Mouse (Mus musculus) left cerebral cortex, postnatal 4 days (tissue): ENCODE measurements around the gene Tnfrsf8. TPM values are rescaled to one million over a fixed set of nuclear protein-coding genes. Genes with fewer than 3 reads are reported as not detected.

Experiments used
- DNase-seq: peaks from one replicate; pipeline ENCODE4 v3.0.0-alpha.2; 2022
- intact Hi-C: fragments of 180-260 bp; cut with DNase I; formaldehyde crosslinking; loops from one replicate; pipeline ENCODE4 v1.15.1; 2025
- total RNA-seq, 2 experiments: library from RNA; stranded (reverse); gene quantifications; 2 replicates each; pipeline ENCODE4 v1.2.3; 2021

The Tnfrsf8 gene
- total RNA-seq, 2 experiments from 2014 or later = 0.38 to 1.3 TPM

DNA sequence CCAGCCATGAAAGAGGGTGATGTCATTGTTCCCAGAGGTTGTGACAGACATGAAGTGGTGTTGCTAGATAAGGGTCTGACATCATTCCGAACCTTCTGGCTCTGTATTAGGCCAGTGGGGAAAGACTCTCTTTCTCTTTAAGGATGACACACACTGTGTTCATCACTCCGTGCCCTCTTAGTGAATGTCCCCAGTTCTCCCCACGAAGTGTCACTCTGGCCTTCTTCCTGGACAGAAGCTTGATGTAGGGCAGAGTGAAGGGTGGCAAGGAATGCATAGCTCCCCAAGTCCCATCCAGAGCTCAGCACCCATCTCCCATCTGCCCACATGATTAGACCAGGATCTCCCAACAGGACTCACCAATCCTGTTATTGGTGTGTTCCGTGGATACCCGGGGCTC lies 41.0 kb downstream of the Tnfrsf8 start:
- intact Hi-C loops = loop anchor here (10.0 kb wide), 1 partner anchor 379 kb away; the partner anchor contains the start of gene Dhrs3
- DNase-seq = no peak

- no peak for DNase-seq
- intact Hi-C loops = loop anchor here (10.0 kb wide), 1 partner anchor 378 kb away; the partner anchor contains the start of gene Dhrs3
Measured at GRCm38 (mm10) chr4:145272763-145273162, 42.2 kb downstream of the Tnfrsf8 start.

DNA sequence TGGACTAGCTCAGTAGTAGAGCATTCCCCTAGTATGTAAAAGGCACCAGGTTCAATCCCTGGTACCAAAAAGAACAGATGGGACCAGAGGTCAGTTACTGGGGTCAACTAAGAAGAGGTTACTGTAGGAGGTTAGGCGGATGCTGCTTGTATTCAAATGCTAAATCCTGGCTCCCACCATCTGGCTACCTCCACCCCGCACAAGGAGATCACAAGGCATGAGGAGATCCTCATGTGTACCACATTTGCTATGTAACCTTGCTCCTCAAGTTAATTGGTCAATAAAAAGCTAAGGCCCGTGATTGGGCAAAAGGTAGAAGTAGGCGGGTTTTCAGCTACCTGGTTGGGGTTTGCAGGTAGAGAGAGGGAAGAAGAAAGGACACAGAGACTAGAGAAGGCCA lies 43.3 kb downstream of the Tnfrsf8 start:
- intact Hi-C loops = loop anchor here (10.0 kb wide), 1 partner anchor 377 kb away; the partner anchor contains the start of gene Dhrs3
- DNase-seq = no peak

DNA sequence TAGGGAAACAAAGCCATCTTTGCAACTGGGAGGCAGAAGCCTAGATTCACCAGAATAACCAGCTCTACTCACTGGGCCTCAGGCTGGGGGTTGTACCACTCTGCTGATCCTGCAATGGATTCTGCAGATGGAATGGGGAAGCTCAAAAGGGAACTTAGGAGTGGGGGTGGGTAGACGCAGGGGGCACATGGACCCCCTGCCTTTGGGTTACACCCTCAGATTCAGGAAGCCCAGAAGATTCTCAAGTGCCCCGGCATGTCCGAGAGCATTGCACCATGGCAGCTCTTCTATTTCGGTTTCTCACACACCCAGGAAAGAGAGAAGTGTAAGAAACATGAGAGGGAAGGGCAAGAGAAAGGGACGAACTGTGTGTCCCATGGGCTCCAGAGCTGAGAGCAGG lies 44.8 kb downstream of the Tnfrsf8 start:
- DNase-seq = no peak
- intact Hi-C loops = loop anchor here (10.0 kb wide), 1 partner anchor 375 kb away; the partner anchor contains the start of gene Dhrs3

DNA sequence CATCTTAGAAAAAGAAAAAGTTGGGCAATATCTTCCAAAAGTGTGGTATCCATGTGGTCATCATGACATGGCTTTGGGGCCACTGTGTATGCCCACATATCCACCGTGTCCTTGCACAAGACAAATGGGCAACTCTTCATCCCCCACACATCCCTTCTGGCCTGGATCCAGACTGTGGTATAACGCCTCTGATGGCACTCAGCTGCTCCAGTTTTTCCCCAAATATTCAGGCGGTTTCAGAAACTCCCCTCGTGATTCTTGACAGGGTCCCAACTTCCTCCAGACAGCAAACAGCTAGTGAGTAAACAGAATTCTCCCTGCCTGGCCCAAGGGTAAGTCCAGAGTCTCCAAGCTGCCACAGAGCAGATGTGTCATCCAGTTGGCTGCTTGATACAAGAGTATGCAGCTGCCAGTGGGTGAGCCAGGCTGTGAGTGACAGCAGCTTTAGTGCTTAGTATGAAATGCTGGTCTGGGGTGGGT lies 47.3 kb downstream of the Tnfrsf8 start:
- DNase-seq = no peak
- intact Hi-C loops = no loop called here

- intact Hi-C loops = no loop called here
- DNase-seq = no peak
Measured at GRCm38 (mm10) chr4:145266505-145266904, 48.5 kb downstream of the Tnfrsf8 start.

DNA sequence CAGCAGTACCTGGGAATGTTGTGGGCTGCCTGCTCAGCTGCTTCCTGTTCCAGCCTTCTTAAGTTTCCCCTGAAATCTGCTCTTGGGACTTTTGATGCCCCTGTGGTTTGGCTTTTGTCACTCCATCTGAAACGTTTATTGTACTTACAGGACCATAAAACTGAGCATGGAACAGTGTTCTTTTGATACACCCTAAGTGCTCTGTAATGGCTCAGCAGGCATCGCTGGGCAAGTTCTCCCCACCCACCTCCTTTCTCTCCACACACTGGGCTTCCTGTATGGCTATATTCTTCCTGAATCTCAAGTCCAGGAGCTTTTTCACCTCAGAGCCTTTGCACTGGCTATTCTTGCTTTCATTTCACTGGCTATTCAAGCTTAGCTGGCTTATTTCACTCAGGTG lies 50.2 kb downstream of the Tnfrsf8 start:
- no peak for DNase-seq
- intact Hi-C loops = no loop called here

- DNase-seq = no peak
- intact Hi-C loops = no loop called here
Measured at GRCm38 (mm10) chr4:145263583-145263982, 51.4 kb downstream of the Tnfrsf8 start.

GRCm38 (mm10) chr4:145260802-145261201 lies 54.2 kb downstream of the Tnfrsf8 start:
- intact Hi-C loops = no loop called here
- no peak for DNase-seq

- DNase-seq = no peak
Measured at GRCm38 (mm10) chr4:145257751-145258434, 57.1 kb downstream of the Tnfrsf8 start.

DNA sequence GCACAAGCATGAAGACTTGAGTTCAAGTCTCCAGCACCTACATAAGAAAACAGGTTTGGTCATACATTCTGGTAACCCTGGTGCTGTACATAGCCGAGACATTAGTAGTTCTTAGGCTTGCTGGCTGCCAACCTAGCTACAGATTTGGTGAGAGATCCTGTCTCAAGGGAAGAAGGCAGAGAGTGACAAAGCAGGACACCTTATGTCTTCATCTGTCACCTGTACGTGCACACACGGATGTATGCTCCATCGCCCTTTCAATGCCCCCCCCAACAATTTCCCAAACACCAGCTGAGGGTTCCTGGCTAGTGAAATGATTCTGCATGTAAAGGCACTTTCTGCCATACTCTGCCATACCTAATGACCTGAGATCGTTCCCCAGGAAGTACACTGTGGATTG lies 58.8 kb downstream of the Tnfrsf8 start:
- intact Hi-C loops = no loop called here
- DNase-seq = no peak

More at GRCm38 (mm10) chr4:145257751-145258434, 57.1 kb downstream of the Tnfrsf8 start:
- intact Hi-C loops = no loop called here

DNA sequence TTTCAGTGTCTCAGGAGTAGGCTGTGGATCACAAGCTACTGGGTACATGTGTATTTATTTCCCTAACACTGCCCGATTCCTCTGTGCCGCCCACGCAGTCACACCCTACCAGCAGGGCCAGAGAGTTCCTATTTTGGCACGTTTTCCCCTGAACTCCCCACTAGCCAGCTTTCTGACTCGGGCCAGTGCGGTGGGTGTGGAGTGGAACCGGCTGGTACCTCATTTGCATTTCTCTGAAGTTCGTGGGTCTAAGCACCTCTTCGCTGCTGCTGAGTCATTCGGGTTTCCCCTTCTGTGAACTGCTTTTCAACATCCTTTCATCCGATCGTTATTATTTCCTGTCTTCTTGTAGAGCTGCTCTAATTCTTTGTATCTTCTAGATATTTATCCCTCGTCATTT lies 60.5 kb downstream of the Tnfrsf8 start:
- intact Hi-C loops = no loop called here
- no peak for DNase-seq

- intact Hi-C loops = no loop called here
- no peak for DNase-seq
Measured at GRCm38 (mm10) chr4:145252611-145253010, 62.4 kb downstream of the Tnfrsf8 start.

- intact Hi-C loops = no loop called here
- no peak for DNase-seq
Measured at GRCm38 (mm10) chr4:145251546-145251945, 63.4 kb downstream of the Tnfrsf8 start.

- no peak for DNase-seq
- intact Hi-C loops = no loop called here
Measured at GRCm38 (mm10) chr4:145250002-145250401, 65.0 kb downstream of the Tnfrsf8 start.

GRCm38 (mm10) chr4:145247556-145247955 lies 67.4 kb downstream of the Tnfrsf8 start:
- intact Hi-C loops = no loop called here
- DNase-seq = no peak

DNA sequence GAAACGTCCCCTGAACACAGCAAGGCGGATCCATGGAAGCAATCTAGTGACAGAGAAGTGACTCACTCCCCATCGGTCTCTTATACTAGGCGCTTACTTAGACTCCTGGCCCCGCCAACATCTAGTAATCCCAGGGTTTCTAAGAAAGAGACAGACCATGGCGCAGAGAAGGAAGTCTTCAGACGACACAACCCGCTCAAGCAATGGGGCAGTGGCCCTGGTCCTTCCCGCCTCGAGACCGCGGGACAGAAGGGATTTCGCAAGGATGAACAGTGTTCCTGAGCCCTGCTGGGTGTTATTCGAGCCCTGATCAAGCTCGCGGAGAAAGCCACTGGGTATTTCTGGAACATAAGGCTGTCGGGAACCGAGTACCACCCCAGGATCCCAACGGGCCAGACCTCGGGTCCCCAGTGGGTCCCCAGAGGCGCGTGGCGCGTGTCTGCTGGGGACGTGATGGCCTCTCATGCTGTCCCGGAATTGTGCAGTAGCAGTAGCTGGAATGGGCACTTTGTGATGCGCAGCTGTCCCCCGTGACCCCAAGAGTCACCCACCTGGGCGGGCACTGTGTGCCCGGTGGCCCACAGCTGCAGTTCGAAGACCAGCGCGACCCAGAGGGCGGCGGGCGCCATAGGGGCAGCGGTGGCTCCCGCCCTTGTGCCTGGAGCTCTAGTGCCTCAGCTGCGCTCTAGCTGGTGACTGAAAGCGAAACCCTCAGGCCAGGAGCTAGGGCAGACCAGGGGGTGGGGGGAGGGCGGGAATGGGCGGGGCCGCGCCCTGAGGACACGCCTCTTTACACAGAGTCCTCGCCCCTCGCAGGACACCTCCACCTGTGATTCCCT lies 68.6 kb downstream of the Tnfrsf8 start, which contains the start of gene Tnfrsf1b:
Tnfrsf1b (minus strand) TSS at position 698 of the 839 bp plus-strand sequence.
- intact Hi-C loops = no loop called here
- no peak for DNase-seq

DNA sequence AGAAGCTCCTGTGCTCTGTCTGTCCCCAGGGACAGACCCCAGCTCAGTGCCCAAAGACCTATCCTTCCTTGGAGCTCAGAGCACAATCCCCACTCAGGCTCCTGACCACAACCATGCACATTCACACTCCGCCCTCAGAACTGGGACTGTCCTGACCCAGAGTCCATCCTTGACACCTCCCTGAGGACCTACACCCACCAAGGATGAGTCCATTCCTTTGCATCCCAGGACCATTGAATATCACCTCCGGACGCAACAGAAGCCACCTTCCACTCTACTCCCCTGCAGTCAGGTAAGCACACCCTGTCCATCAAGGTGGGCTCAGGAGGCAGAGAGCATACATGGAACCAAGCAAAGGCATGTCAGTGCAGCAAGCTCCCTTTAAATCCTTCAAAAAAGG lies 69.4 kb downstream of the Tnfrsf8 start:
- intact Hi-C loops = no loop called here

GRCm38 (mm10) chr4:145244676-145245075 lies 70.3 kb downstream of the Tnfrsf8 start:
- no peak for DNase-seq
- intact Hi-C loops = no loop called here

More for the DNA sequence above, 69.4 kb downstream of the Tnfrsf8 start:
- DNase-seq = no peak

- no peak for DNase-seq
- intact Hi-C loops = no loop called here
Measured at GRCm38 (mm10) chr4:145242719-145243350, 72.1 kb downstream of the Tnfrsf8 start.

- intact Hi-C loops = no loop called here
- no peak for DNase-seq
Measured at GRCm38 (mm10) chr4:145240723-145241231, 74.2 kb downstream of the Tnfrsf8 start.
